Mouse (Mus musculus) heart, embryonic 12.5 days (tissue): ENCODE measurements around the gene Nol12. TPM values are rescaled to one million over a fixed set of nuclear protein-coding genes. Genes with fewer than 3 reads are reported as not detected.

Source experiments
- ATAC-seq: fragments of 200-750 bp; cut with Nextera tagmentation; 2 replicates; pipeline ENCODE4 v1.8.0; 2017; ENCODE audit warnings: moderate TSS enrichment, moderate library complexity; ENCODE audit not compliant: insufficient number of reproducible peaks, low FRiP score
- H3K27ac ChIP-seq: fragments of 300-500 bp; sonication (generic); 2 replicates; pipeline ENCODE4 v1.5.1; 2016; ENCODE audit warnings: mild to moderate bottlenecking, moderate library complexity; ENCODE audit not compliant: poor library complexity, severe bottlenecking
- H3K27me3 ChIP-seq: fragments of 300-500 bp; sonication (generic); replicated peaks from 2 replicates; pipeline ENCODE4 v1.6.1; 2016; ENCODE audit warnings: mild to moderate bottlenecking, moderate library complexity
- H3K36me3 ChIP-seq: fragments of 300-500 bp; sonication (generic); 2 replicates; pipeline ENCODE4 v1.6.1; 2016; ENCODE audit warnings: mild to moderate bottlenecking, moderate library complexity
- H3K4me1 ChIP-seq: fragments of 300-500 bp; sonication (generic); replicated peaks from 2 replicates; pipeline ENCODE4 v1.6.1; 2016; ENCODE audit warnings: mild to moderate bottlenecking
- H3K4me2 ChIP-seq: fragments of 300-500 bp; sonication (generic); 2 replicates; pipeline ENCODE4 v1.6.1; 2016; ENCODE audit warnings: mild to moderate bottlenecking, moderate library complexity
- H3K4me3 ChIP-seq: fragments of 300-500 bp; sonication (generic); 2 replicates; pipeline ENCODE4 v1.5.1; 2016; ENCODE audit warnings: mild to moderate bottlenecking
- H3K9ac ChIP-seq: fragments of 300-500 bp; sonication (generic); 2 replicates; pipeline ENCODE4 v1.6.1; 2016; ENCODE audit warnings: mild to moderate bottlenecking, moderate library complexity
- H3K9me3 ChIP-seq: fragments of 300-500 bp; sonication (generic); replicated peaks from 2 replicates; pipeline ENCODE4 v1.6.1; 2016; ENCODE audit warnings: mild to moderate bottlenecking, moderate library complexity
- WGBS: fragments of 180-500 bp; shearing (Covaris S2); methylation state at CpG from one replicate; pipeline ENCODE4 v1.1.7; 2016; 5-methylcytosine and 5-hydroxymethylcytosine counted together
- polyA plus RNA-seq: library from polyadenylated mRNA; unstranded; fragments of >200 nt; fragmentation: Nextera tagmentation; extraction: Ambion mirVana; gene quantifications from 2 replicates; pipeline ENCODE4 v1.2.1, GENCODE M21; 2016

Gene Nol12
- polyA plus RNA-seq, 1 experiment from 2014 or later = 37.9 TPM

GRCm38 (mm10) chr15:78930192-78930706 lies 4.5 kb upstream of the Nol12 start:
- Histone ChIP-seq H3K27ac (no peak overlapping the region), H3K4me3 (no peak overlapping the region), H3K4me2 (no peak overlapping the region), H3K9me3 (no peaks in the 10 kb centered on the region), H3K9ac (no peak overlapping the region), H3K27me3 (no peaks in the 10 kb centered on the region), H3K4me1 (peaks cover 38% of the 10 kb centered on the region), H3K36me3 (peaks cover 14% of the 10 kb centered on the region)
- ATAC-seq = no peak
- WGBS = 89% methylated on average over 6 of the region's 6 CpGs

GRCm38 (mm10) chr15:78930801-78931426 lies 3.8 kb upstream of the Nol12 start:
- WGBS = 74% methylated on average over 7 of the region's 7 CpGs
- Histone ChIP-seq H3K36me3 (peaks cover 14% of the 10 kb centered on the region), H3K4me1 (peaks cover 37% of the 10 kb centered on the region), H3K27me3 (no peaks in the 10 kb centered on the region), H3K9ac (no peak overlapping the region), H3K4me2 (no peak overlapping the region), H3K4me3 (no peak overlapping the region), H3K9me3 (no peaks in the 10 kb centered on the region), H3K27ac (peak overlapping the region; percentile 18; the same call in 1 of the 2 replicates)
- ATAC-seq = no peak

- H3K4me3 ChIP-seq = no peak overlapping the region
- peak overlapping the region; percentile 18; the same call in 1 of the 2 replicates for H3K27ac ChIP-seq
- WGBS = 18% methylated on average over 3 of the region's 3 CpGs
- no peak for ATAC-seq
- no peaks in the 10 kb centered on the region for H3K27me3 ChIP-seq
- H3K9ac ChIP-seq = no peak overlapping the region
- H3K9me3 ChIP-seq = no peaks in the 10 kb centered on the region
- no peak overlapping the region for H3K4me2 ChIP-seq
- peaks cover 18% of the 10 kb centered on the region for H3K36me3 ChIP-seq
- H3K4me1 ChIP-seq = peaks cover 37% of the 10 kb centered on the region
Measured at GRCm38 (mm10) chr15:78931577-78931976, 3.2 kb upstream of the Nol12 start.

GRCm38 (mm10) chr15:78936403-78936802 lies 1.7 kb downstream of the Nol12 start:
- Histone ChIP-seq H3K4me1 (peaks cover 17% of the 10 kb centered on the region), H3K4me3 (no peak overlapping the region), H3K27ac (no peak overlapping the region), H3K9ac (no peak overlapping the region), H3K36me3 (peaks cover 53% of the 10 kb centered on the region), H3K27me3 (no peaks in the 10 kb centered on the region), H3K4me2 (peak overlapping the region; percentile 84), H3K9me3 (no peaks in the 10 kb centered on the region)
- WGBS = 80% methylated on average over 12 of the region's 12 CpGs
- ATAC-seq = no peak

- 88% methylated on average over 10 of the region's 10 CpGs for WGBS
Measured at GRCm38 (mm10) chr15:78937311-78937710, 2.6 kb downstream of the Nol12 start.

GRCm38 (mm10) chr15:78937963-78938362 lies 3.2 kb downstream of the Nol12 start:
- Histone ChIP-seq H3K27ac (no peak overlapping the region), H3K4me1 (peaks cover 23% of the 10 kb centered on the region), H3K9ac (no peak overlapping the region), H3K36me3 (peaks cover 58% of the 10 kb centered on the region), H3K27me3 (no peaks in the 10 kb centered on the region), H3K9me3 (no peaks in the 10 kb centered on the region), H3K4me2 (no peak overlapping the region), H3K4me3 (no peak overlapping the region)
- no peak for ATAC-seq
- WGBS = 88% methylated on average over 2 of the region's 2 CpGs

More at GRCm38 (mm10) chr15:78937311-78937710, 2.6 kb downstream of the Nol12 start:
- Histone ChIP-seq H3K27me3 (no peaks in the 10 kb centered on the region), H3K36me3 (peaks cover 58% of the 10 kb centered on the region), H3K4me3 (no peak overlapping the region), H3K4me1 (peaks cover 16% of the 10 kb centered on the region), H3K9me3 (no peaks in the 10 kb centered on the region), H3K27ac (no peak overlapping the region), H3K4me2 (no peak overlapping the region), H3K9ac (0 out of 2 replicates have a peak overlapping the region, but pooled peaks have one; percentile 3)
- ATAC-seq = no peak

- H3K27me3 ChIP-seq = no peaks in the 10 kb centered on the region
- H3K4me1 ChIP-seq = peaks cover 27% of the 10 kb centered on the region
- ATAC-seq = no peak
- H3K4me3 ChIP-seq = no peak overlapping the region
- H3K27ac ChIP-seq = no peak overlapping the region
- H3K36me3 ChIP-seq = peaks cover 58% of the 10 kb centered on the region
- 90% methylated on average over 13 of the region's 13 CpGs for WGBS
- H3K9ac ChIP-seq = no peak overlapping the region
- H3K4me2 ChIP-seq = no peak overlapping the region
- H3K9me3 ChIP-seq = no peaks in the 10 kb centered on the region
Measured at GRCm38 (mm10) chr15:78940325-78940724, 5.6 kb downstream of the Nol12 start.

GRCm38 (mm10) chr15:78942663-78943062 lies 7.9 kb downstream of the Nol12 start:
- Histone ChIP-seq H3K4me3 (peak overlapping the region; percentile 43), H3K9me3 (no peaks in the 10 kb centered on the region), H3K36me3 (peaks cover 42% of the 10 kb centered on the region), H3K4me2 (peak overlapping the region; percentile 68), H3K27me3 (peaks cover 12% of the 10 kb centered on the region), H3K9ac (peak overlapping the region; percentile 57), H3K27ac (no peak overlapping the region), H3K4me1 (peaks cover 15% of the 10 kb centered on the region; the same call in 1 of the 2 replicates)
- ATAC-seq = peak; percentile 54; the same call in 1 of the 2 replicates
- 2% methylated on average over 9 of the region's 9 CpGs for WGBS

GRCm38 (mm10) chr15:78946232-78946631 lies 11.5 kb downstream of the Nol12 start:
- Histone ChIP-seq H3K9me3 (no peaks in the 10 kb centered on the region), H3K4me3 (no peak overlapping the region), H3K36me3 (peaks cover 7% of the 10 kb centered on the region), H3K27me3 (peaks cover 12% of the 10 kb centered on the region), H3K9ac (no peak overlapping the region), H3K4me2 (no peak overlapping the region), H3K27ac (no peak overlapping the region), H3K4me1 (peaks cover 20% of the 10 kb centered on the region)
- ATAC-seq = no peak
- 75% methylated on average over 7 of the region's 7 CpGs for WGBS

- Histone ChIP-seq H3K27ac (no peak within 1 kb of the TSS), H3K4me2 (peak within 1 kb of the TSS; percentile 81), H3K27me3 (peaks cover 12% of the 10 kb centered on the region), H3K9me3 (no peaks in the 10 kb centered on the region), H3K4me1 (peaks cover 17% of the 10 kb centered on the region), H3K9ac (peak within 1 kb of the TSS; percentile 62), H3K4me3 (peak within 1 kb of the TSS; percentile 48), H3K36me3 (0 out of 2 replicates have a peak, but pooled peaks cover 4% of the 10 kb centered on the region)
- WGBS = under 1% methylated on average over 24 of the region's 24 CpGs
- ATAC-seq = peak; percentile 93
Measured at GRCm38 (mm10) chr15:78947657-78948056, 12.9 kb downstream of the Nol12 start, which contains the start of gene Triobp. Gene Triobp, plus strand, starts transcription at chr15:78947724.

- Histone ChIP-seq H3K9ac (peak overlapping the region; percentile 62), H3K4me1 (peaks cover 11% of the 10 kb centered on the region), H3K27me3 (peaks cover 12% of the 10 kb centered on the region), H3K27ac (no peak overlapping the region), H3K4me2 (peak overlapping the region; percentile 81), H3K36me3 (0 out of 2 replicates have a peak, but pooled peaks cover 4% of the 10 kb centered on the region), H3K9me3 (no peaks in the 10 kb centered on the region), H3K4me3 (peak overlapping the region; percentile 48)
- ATAC-seq = no peak
- WGBS = 10% methylated on average over 11 of the region's 11 CpGs
Measured at GRCm38 (mm10) chr15:78948152-78948725, 13.5 kb downstream of the Nol12 start.
